Mouse (Mus musculus): ENCODE measurements around the gene Cep57l1. TPM values are rescaled to one million over a fixed set of nuclear protein-coding genes. Genes with fewer than 3 reads are reported as not detected.

Gene Cep57l1
- polyA plus RNA-seq, 2 experiments: 7.1 to 10.6 TPM

GRCm38 (mm10) chr10:41670196-41670595 lies 139.5 kb downstream of the Cep57l1 start:
- TF ChIP-seq CTCF (IDR thresholded peaks at IDR 0.05; ENCODE audit: low read depth) (no peak), EP300 (IDR thresholded peaks at IDR 0.05; ENCODE audit: low read depth) (no peak)
- H3K36me3 ChIP-seq (replicated peaks; ENCODE audit: control insufficient read depth, insufficient read depth, low read depth): no peaks in the 10 kb centered on the region
- no peaks in the 10 kb centered on the region for H3K4me1 ChIP-seq (replicated peaks; ENCODE audit: control insufficient read depth in 2 of 2, insufficient read depth in 2 of 2, low read length in 1 of 2)
- DNase-seq (ENCODE audit: low read depth in 3 of 3, low spot score in 3 of 3): no peak
- H3K27me3 ChIP-seq (ENCODE audit: control insufficient read depth, insufficient read depth, low read length): no peaks in the 10 kb centered on the region
- no peak overlapping the region for H3K4me3 ChIP-seq (ENCODE audit: insufficient read depth in 1 of 2, low read depth in 2 of 2, low read length in 2 of 2)
- no peak overlapping the region for H3K4me2 ChIP-seq (ENCODE audit: low read depth)
- WGBS (ENCODE audit: insufficient replicate concordance): 46% methylated on average over 5 of the region's 5 CpGs
- ATAC-seq (ENCODE audit: insufficient read depth): no peak
- H3K9me3 ChIP-seq (ENCODE audit: control insufficient read depth, low read length): no peaks in the 10 kb centered on the region
- H3K27ac ChIP-seq: no peak overlapping the region
- H3K9ac ChIP-seq (replicated peaks): no peak overlapping the region

Small RNA genes within 50 kb of the gene (microRNA-seq; reads per million reads assigned to microRNA genes)
- gene Mir3473b: not detected

Other genes starting within 250 kb of the Cep57l1 start
- gene Ccdc162, start 93.2 kb downstream of the Cep57l1 start, polyA plus RNA-seq (2012; rRNA removed): 0.01 and 0.07 TPM in 2 replicates
- gene Ccdc162, start 93.2 kb downstream of the Cep57l1 start, polyA plus RNA-seq (2014; fragmentation: Nextera tagmentation; extraction: Ambion mirVana): 0.10 and 0.21 TPM in 2 replicates
- 10.5 and 15.2 TPM in 2 replicates for gene Sesn1, start 64 bp upstream of the Cep57l1 start, polyA plus RNA-seq (2012; rRNA removed)
- 19.2 and 22.2 TPM in 2 replicates for gene Sesn1, start 64 bp upstream of the Cep57l1 start, polyA plus RNA-seq (2014; fragmentation: Nextera tagmentation; extraction: Ambion mirVana)
- 0.10 and 0.12 TPM in 2 replicates for gene Armc2, start 208.6 kb upstream of the Cep57l1 start, polyA plus RNA-seq (2012; rRNA removed)
- gene Armc2, start 208.6 kb upstream of the Cep57l1 start, polyA plus RNA-seq (2014; fragmentation: Nextera tagmentation; extraction: Ambion mirVana): 0.08 TPM in 1 of 2 replicates, not detected in the other

All from liver, embryonic 14.5 days (tissue).